Mouse (Mus musculus): Measurements from ENCODE around the gene Coa5. TPM values are rescaled to one million over a fixed set of nuclear protein-coding genes. Genes with fewer than 3 reads are reported as not detected.

Gene Coa5
- total and polyA plus RNA-seq, 3 experiments = 31.4 to 34.5 TPM; not detected in 1

- Histone ChIP-seq H3K27me3 (ENCODE audit: control insufficient read depth in 1 of 2, insufficient read depth in 2 of 2, low read length in 2 of 2) (no peaks in the 10 kb centered on the region), H3K9ac (ENCODE audit: control insufficient read depth, low read depth, low read length, poor library complexity, severe bottlenecking) (no peak overlapping the region), H3K4me1 (ENCODE audit: control insufficient read depth in 1 of 2, insufficient read depth in 2 of 2, low read length in 2 of 2) (peaks cover 0 to 6% of the 10 kb centered on the region in 2 experiments; a peak in 2 of 4 replicates), H3K79me2 (ENCODE audit: control insufficient read depth, insufficient read depth, low read length, poor library complexity) (no peaks in the 10 kb centered on the region), H3K27ac (ENCODE audit: control insufficient read depth, low read depth, low read length) (no peak overlapping the region), H3K36me3 (ENCODE audit: control insufficient read depth in 1 of 2, insufficient read depth in 2 of 2, low read length in 2 of 2) (peaks cover 0 to 9% of the 10 kb centered on the region in 2 experiments; a peak in 3 of 4 replicates), H3K4me3 (ENCODE audit: control insufficient read depth in 1 of 2, insufficient read depth in 1 of 2, low read depth in 2 of 2, low read length in 2 of 2) (no peak overlapping the region), H3K9me3 (replicated peaks; ENCODE audit: insufficient read depth, low read length) (no peaks in the 10 kb centered on the region)
- DNase-seq (ENCODE audit: low read depth, low spot score) = peak; percentile 70
- no peak for TF ChIP-seq ZNF384 (IDR thresholded peaks at IDR 0.05; ENCODE audit: low read depth, low read length)
- TF ChIP-seq ZC3H11A (IDR thresholded peaks at IDR 0.05; ENCODE audit: low read depth, low read length) = no peak
- TF ChIP-seq HCFC1 (IDR thresholded peaks at IDR 0.05; ENCODE audit: low read depth, low read length) = 0 out of 2 replicates have a peak, but pooled peaks have one; percentile 23
- TF ChIP-seq KAT2A (conservative IDR thresholded peaks at IDR 0.05; ENCODE audit: low read depth, low read length) = no peak
- TF ChIP-seq ETS1 (IDR thresholded peaks at IDR 0.05; ENCODE audit: low read depth, low read length) = no peak
- no peak for TF ChIP-seq MXI1 (IDR thresholded peaks at IDR 0.05; ENCODE audit: low read depth, low read length)
- TF ChIP-seq ZMIZ1 (IDR thresholded peaks at IDR 0.05; ENCODE audit: low read depth, low read length) = no peak
- TF ChIP-seq POLR2A (IDR thresholded peaks at IDR 0.05; ENCODE audit: control insufficient read depth in 1 of 2, insufficient read depth in 1 of 2, low read depth in 1 of 2, low read length in 2 of 2, poor library complexity in 1 of 2) = no peak
- no peak for TF ChIP-seq NRF1 (IDR thresholded peaks at IDR 0.05; ENCODE audit: insufficient read depth, low read depth, low read length, poor library complexity, severe bottlenecking)
- TF ChIP-seq TCF12 (IDR thresholded peaks at IDR 0.05; ENCODE audit: low read depth, low read length) = no peak
- no peak for TF ChIP-seq E2F4 (IDR thresholded peaks at IDR 0.05; ENCODE audit: borderline replicate concordance, low read depth, low read length)
- TF ChIP-seq UBTF (IDR thresholded peaks at IDR 0.05; ENCODE audit: borderline replicate concordance, insufficient read depth, low read depth, low read length) = peak; percentile 98
- no peak for TF ChIP-seq RAD21 (IDR thresholded peaks at IDR 0.05; ENCODE audit: low read depth, low read length)
- no peak for TF ChIP-seq SIN3A (IDR thresholded peaks at IDR 0.05; ENCODE audit: low read length)
- TF ChIP-seq GATA1 (IDR thresholded peaks at IDR 0.05; ENCODE audit: low read depth, low read length) = peak; percentile 66
- no peak for TF ChIP-seq POLR2AphosphoS5 (IDR thresholded peaks at IDR 0.05; ENCODE audit: borderline replicate concordance, low read depth, low read length)
- no peak for TF ChIP-seq ELF1 (IDR thresholded peaks at IDR 0.05; ENCODE audit: low read depth, low read length)
- TF ChIP-seq BHLHE40 (IDR thresholded peaks at IDR 0.05; ENCODE audit: borderline replicate concordance, low read depth, low read length) = no peak
- no peak for TF ChIP-seq MEF2A (IDR thresholded peaks at IDR 0.05; ENCODE audit: extremely low read depth, insufficient replicate concordance, low read depth, low read length, poor library complexity, severe bottlenecking)
- TF ChIP-seq SMC3 (IDR thresholded peaks at IDR 0.05; ENCODE audit: low read depth, low read length) = no peak
- no peak for TF ChIP-seq MYB (IDR thresholded peaks at IDR 0.05; ENCODE audit: low read depth, low read length)
- TF ChIP-seq ZKSCAN1 (IDR thresholded peaks at IDR 0.05; ENCODE audit: low read depth, low read length) = no peak
- no peak for TF ChIP-seq TAL1 (IDR thresholded peaks at IDR 0.05; ENCODE audit: low read length)
- TF ChIP-seq CHD2 (IDR thresholded peaks at IDR 0.05; ENCODE audit: low read length) = no peak
- no peak for TF ChIP-seq USF2 (IDR thresholded peaks at IDR 0.05; ENCODE audit: borderline replicate concordance in 1 of 2, insufficient read depth in 1 of 2, low read depth in 1 of 2, low read length in 2 of 2)
- peak; percentile 96 for TF ChIP-seq TBP (IDR thresholded peaks at IDR 0.05; ENCODE audit: low read depth, low read length)
- no peak for TF ChIP-seq JUND (IDR thresholded peaks at IDR 0.05; ENCODE audit: low read depth, low read length)
These were observed 20.3 kb downstream of the Coa5 start for GRCm38 (mm10) chr1:37409647-37410046.

All from MEL (cell line).